Mouse (Mus musculus): Measurements from ENCODE around the gene Gnb3.
A peak's percentile ranks its signal among the peaks of the same experiment; 100 is the strongest.

Gene Gnb3

GRCm38 (mm10) chr6:124814448-124814847, 25.6 kb downstream of the Gnb3 start:
- no peak for DNase-seq

GRCm38 (mm10) chr6:124813933-124814332, 26.1 kb downstream of the Gnb3 start, which contains the start of gene Tpi1:
TSS of gene Tpi1 (minus strand) at chr6:124814296.
- peak; percentile 99 for DNase-seq

- peak; percentile 98 for DNase-seq
Observed at GRCm38 (mm10) chr6:124813496-124813895, 26.6 kb downstream of the Gnb3 start.

- no peak for DNase-seq
Observed at GRCm38 (mm10) chr6:124812848-124813247, 27.2 kb downstream of the Gnb3 start.

- DNase-seq, result peak; percentile 93
Observed at GRCm38 (mm10) chr6:124811701-124812560, 28.1 kb downstream of the Gnb3 start.

- DNase-seq, result peak; percentile 91
Observed at GRCm38 (mm10) chr6:124811403-124811665, 28.7 kb downstream of the Gnb3 start.

GRCm38 (mm10) chr6:124810566-124811402, 29.3 kb downstream of the Gnb3 start:
- peak; percentile 94 for DNase-seq

GRCm38 (mm10) chr6:124809775-124810538, 30.1 kb downstream of the Gnb3 start:
- DNase-seq, result peak; percentile 95

- peak; percentile 99 for DNase-seq
Observed at GRCm38 (mm10) chr6:124809052-124809774, 30.9 kb downstream of the Gnb3 start.

GRCm38 (mm10) chr6:124808358-124809012, 31.6 kb downstream of the Gnb3 start, which contains the start of gene Spsb2:
TSS of gene Spsb2 (plus strand) at chr6:124808661.
- DNase-seq, result peak; percentile 98

GRCm38 (mm10) chr6:124807986-124808357, 32.1 kb downstream of the Gnb3 start:
- peak; percentile 85 for DNase-seq

- DNase-seq, result peak; percentile 83
Observed at GRCm38 (mm10) chr6:124807366-124807765, 32.7 kb downstream of the Gnb3 start.

GRCm38 (mm10) chr6:124806446-124807140, 33.5 kb downstream of the Gnb3 start:
- peak; percentile 91 for DNase-seq

- peak; percentile 100 for DNase-seq
Observed at GRCm38 (mm10) chr6:124805341-124806321, 34.4 kb downstream of the Gnb3 start.

GRCm38 (mm10) chr6:124804341-124804740, 35.7 kb downstream of the Gnb3 start:
- peak; percentile 45 for DNase-seq

- peak; percentile 66 for DNase-seq
Observed at GRCm38 (mm10) chr6:124803691-124804090, 36.4 kb downstream of the Gnb3 start.

- peak; percentile 51 for DNase-seq
Observed at GRCm38 (mm10) chr6:124803061-124803460, 37.0 kb downstream of the Gnb3 start.

- peak; percentile 60 for DNase-seq
Observed at GRCm38 (mm10) chr6:124802400-124802799, 37.7 kb downstream of the Gnb3 start.

- DNase-seq, result no peak
Observed at GRCm38 (mm10) chr6:124796200-124796599, 43.9 kb downstream of the Gnb3 start.

- DNase-seq, result no peak
Observed at GRCm38 (mm10) chr6:124795781-124796180, 44.3 kb downstream of the Gnb3 start.

Data from heart, adult 11 months (tissue).